Mouse (Mus musculus): Measurements from ENCODE around the gene Cbfb. TPM values are rescaled to one million over a fixed set of nuclear protein-coding genes. Genes with fewer than 3 reads are reported as not detected.
"Not testable (repeated sequence)": the region's sequence is repeated elsewhere in the genome, so short reads cannot be mapped to it uniquely, and the experiment has no call there.

The Cbfb gene
- polyA plus RNA-seq, 1 experiment from 2014 or later: 31.1 TPM

DNA sequence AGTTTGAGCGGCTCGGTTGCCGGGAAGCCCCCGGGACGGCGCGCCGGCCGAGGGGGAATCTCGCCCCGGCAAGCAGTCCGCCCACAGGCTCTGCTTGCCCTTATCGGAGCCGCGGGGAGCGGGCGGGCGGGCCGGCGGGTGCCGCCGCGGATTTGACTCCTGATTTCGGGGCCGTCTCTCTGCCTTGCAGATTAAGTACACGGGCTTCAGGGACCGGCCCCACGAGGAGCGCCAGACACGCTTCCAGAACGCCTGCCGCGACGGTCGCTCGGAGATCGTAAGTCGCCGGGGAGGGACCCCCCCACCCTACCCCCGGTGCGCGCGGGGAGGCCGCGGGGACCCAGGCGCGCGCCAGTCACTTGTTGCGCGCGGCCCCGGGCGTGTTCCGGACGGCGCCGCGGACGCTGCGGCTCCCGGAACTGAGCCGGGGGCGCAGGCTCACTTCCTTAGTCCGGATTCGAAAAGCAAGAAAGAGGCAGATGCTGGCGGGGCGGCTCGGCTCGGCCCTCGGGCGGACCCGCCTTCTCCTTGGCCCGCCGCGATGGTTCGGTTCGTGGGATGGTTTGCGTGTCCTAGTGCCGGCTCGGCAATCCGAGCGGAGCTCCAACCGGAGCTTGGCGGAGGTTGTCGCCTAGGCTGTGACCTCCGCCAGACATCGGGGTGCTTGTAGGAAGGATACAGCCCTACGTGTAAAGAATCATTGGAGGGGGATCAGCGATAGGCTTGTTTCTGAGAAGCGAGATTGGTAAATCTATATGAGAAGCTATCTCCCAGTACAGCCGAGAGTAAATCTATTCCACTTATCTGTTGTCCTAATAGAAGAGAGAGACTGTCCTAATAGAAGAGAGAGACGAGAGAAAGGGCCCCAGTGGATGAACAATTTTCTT, 885 bp downstream of the Cbfb start:
- WGBS: under 1% methylated on average over 91 of the region's 92 CpGs
- H3K9me3 ChIP-seq (ENCODE audit: control insufficient read depth, low read length): no peaks in the 10 kb centered on the region
- peak overlapping the region; percentile 83 for H3K4me3 ChIP-seq (ENCODE audit: low read depth, low read length)
- H3K4me2 ChIP-seq: peak overlapping the region; percentile 96
- peaks cover 3% of the 10 kb centered on the region; the same call in 1 of the 2 replicates for H3K36me3 ChIP-seq (ENCODE audit: control insufficient read depth, insufficient read depth, low read length)
- peak; percentile 48 for ATAC-seq (replicated peaks; ENCODE audit: low FRiP score)
- peaks cover 3% of the 10 kb centered on the region; the same call in 1 of the 2 replicates for H3K27me3 ChIP-seq (replicated peaks; ENCODE audit: control insufficient read depth, insufficient read depth, low read length)
- H3K27ac ChIP-seq (ENCODE audit: low read depth, low read length): peak overlapping the region; percentile 73
- peak; percentile 67 for DNase-seq (ENCODE audit: low spot score)
- H3K9ac ChIP-seq (ENCODE audit: low read depth, low read length): peak overlapping the region; percentile 87
- H3K4me1 ChIP-seq (replicated peaks; ENCODE audit: control insufficient read depth, insufficient read depth, low read length): peaks cover 4% of the 10 kb centered on the region; the same call in 1 of the 2 replicates

DNA sequence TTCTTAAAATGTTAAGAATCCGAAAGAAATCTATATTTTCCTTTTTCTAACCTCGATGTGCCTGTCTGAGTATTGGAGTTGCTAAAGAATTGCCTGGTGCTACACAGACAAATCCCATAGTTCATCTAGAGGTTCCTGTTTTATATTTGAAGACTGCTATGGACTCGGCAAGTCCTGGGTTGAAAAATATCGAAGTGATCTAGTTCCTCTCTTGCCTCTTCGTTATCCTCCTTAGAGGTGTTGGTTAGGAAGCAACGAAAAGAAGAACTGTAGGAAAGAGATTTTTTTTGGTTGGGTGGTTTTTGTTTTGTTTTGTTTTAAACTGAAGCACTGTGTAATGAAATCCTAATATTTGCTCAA, 1.5 kb downstream of the Cbfb start:
- peaks cover 3% of the 10 kb centered on the region; the same call in 1 of the 2 replicates for H3K27me3 ChIP-seq (replicated peaks; ENCODE audit: control insufficient read depth, insufficient read depth, low read length)
- DNase-seq (ENCODE audit: low spot score) (no peak), ATAC-seq (replicated peaks; ENCODE audit: low FRiP score) (no peak)
- H3K4me3 ChIP-seq (ENCODE audit: low read depth, low read length): peak overlapping the region; percentile 83
- H3K4me1 ChIP-seq (replicated peaks; ENCODE audit: control insufficient read depth, insufficient read depth, low read length): peaks cover 4% of the 10 kb centered on the region; the same call in 1 of the 2 replicates
- no peak overlapping the region for H3K27ac ChIP-seq (ENCODE audit: low read depth, low read length)
- peak overlapping the region; percentile 96 for H3K4me2 ChIP-seq
- peaks cover 5% of the 10 kb centered on the region; the same call in 1 of the 2 replicates for H3K36me3 ChIP-seq (ENCODE audit: control insufficient read depth, insufficient read depth, low read length)
- H3K9me3 ChIP-seq (ENCODE audit: control insufficient read depth, low read length): no peaks in the 10 kb centered on the region
- H3K9ac ChIP-seq (ENCODE audit: low read depth, low read length): no peak overlapping the region; the same call in 1 of the 2 replicates
- 19% methylated on average over 6 of the region's 6 CpGs for WGBS

DNA sequence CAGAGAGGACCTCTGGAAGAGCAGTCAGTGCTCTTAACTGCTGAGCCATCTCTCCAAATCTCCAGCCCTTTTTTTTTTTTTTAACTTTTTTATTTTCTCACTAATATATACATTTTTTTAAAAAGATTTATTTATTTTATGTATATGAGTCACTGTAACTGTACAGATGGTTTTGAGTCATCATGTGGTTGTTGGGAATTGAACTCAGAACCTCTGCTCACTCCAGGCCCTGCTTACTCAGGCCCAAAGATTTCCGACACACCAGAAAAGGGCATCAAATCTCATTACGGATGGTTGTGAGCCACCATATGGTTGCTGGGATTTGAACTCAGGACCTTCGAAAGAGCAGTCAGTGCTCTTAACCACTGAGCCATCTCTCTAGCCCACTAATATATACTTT, 4.8 kb downstream of the Cbfb start:
- DNase-seq (ENCODE audit: low spot score); H3K36me3 ChIP-seq (ENCODE audit: control insufficient read depth, insufficient read depth, low read length); H3K4me1 ChIP-seq (replicated peaks; ENCODE audit: control insufficient read depth, insufficient read depth, low read length); H3K9me3 ChIP-seq (ENCODE audit: control insufficient read depth, low read length); H3K27ac ChIP-seq (ENCODE audit: low read depth, low read length); H3K27me3 ChIP-seq (replicated peaks; ENCODE audit: control insufficient read depth, insufficient read depth, low read length); ATAC-seq (replicated peaks; ENCODE audit: low FRiP score); H3K9ac ChIP-seq (ENCODE audit: low read depth, low read length); H3K4me3 ChIP-seq (ENCODE audit: low read depth, low read length); H3K4me2 ChIP-seq: not testable (repeated sequence)
- 83% methylated on average over 3 of the region's 3 CpGs for WGBS

DNA sequence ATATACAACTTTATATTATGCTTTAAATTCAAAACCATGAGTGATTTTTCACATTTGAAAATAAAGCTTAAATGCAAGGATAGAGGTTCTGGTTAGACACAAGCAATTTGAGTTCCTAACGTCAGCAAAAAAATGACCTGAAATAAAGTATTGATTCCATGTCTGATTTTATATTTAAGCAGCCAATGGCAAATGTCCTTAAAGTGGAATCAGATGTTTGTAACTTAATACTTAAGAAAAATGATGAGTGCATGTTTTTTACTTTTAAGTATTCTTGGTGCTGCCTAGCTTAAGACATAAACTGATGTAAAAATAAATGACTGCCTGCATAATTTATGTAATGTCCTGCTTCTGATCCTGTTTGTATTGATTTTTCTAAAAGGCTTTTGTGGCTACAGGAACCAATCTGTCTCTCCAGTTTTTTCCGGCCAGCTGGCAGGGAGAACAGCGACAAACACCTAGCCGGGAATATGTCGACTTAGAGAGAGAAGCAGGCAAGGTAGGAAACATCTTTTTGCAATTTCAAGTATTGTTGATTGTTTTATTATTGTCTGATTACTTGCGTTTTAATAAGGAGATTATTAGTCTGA, 7.8 kb downstream of the Cbfb start:
- H3K36me3 ChIP-seq (ENCODE audit: control insufficient read depth, insufficient read depth, low read length): peaks cover 7% of the 10 kb centered on the region; the same call in 1 of the 2 replicates
- H3K27me3 ChIP-seq (replicated peaks; ENCODE audit: control insufficient read depth, insufficient read depth, low read length): no peaks in the 10 kb centered on the region
- no peak overlapping the region for H3K9ac ChIP-seq (ENCODE audit: low read depth, low read length)
- H3K9me3 ChIP-seq (ENCODE audit: control insufficient read depth, low read length): no peaks in the 10 kb centered on the region
- DNase-seq (ENCODE audit: low spot score) (no peak), ATAC-seq (replicated peaks; ENCODE audit: low FRiP score) (no peak)
- H3K4me2 ChIP-seq: no peak overlapping the region
- H3K27ac ChIP-seq (ENCODE audit: low read depth, low read length): no peak overlapping the region
- no peaks in the 10 kb centered on the region for H3K4me1 ChIP-seq (replicated peaks; ENCODE audit: control insufficient read depth, insufficient read depth, low read length)
- no peak overlapping the region for H3K4me3 ChIP-seq (ENCODE audit: low read depth, low read length)
- WGBS: 89% methylated on average over 6 of the region's 6 CpGs

DNA sequence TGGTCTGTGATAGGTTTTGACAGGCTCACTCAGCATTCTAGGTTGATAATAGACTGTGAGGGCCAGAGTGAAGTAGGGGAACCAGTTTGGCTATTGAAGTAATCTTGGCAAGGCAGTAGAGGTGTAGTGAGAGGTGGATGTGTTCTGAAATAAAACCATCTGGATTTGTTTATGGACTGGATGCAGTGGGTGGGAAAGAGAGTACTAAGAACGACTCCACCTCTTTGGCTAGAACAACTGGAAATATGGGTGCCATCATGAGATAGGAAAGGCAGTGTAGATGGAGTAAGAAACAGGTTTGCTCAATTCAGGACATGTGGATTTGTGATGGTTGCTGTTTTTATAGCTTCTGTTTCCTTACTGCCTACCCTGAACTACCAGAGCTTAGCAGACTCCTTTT, 11.7 kb downstream of the Cbfb start:
- Histone ChIP-seq H3K4me2 (no peak overlapping the region), H3K4me3 (ENCODE audit: low read depth, low read length) (no peak overlapping the region), H3K27me3 (replicated peaks; ENCODE audit: control insufficient read depth, insufficient read depth, low read length) (no peaks in the 10 kb centered on the region), H3K36me3 (ENCODE audit: control insufficient read depth, insufficient read depth, low read length) (peaks cover 3% of the 10 kb centered on the region; the same call in 1 of the 2 replicates), H3K9ac (ENCODE audit: low read depth, low read length) (no peak overlapping the region), H3K4me1 (replicated peaks; ENCODE audit: control insufficient read depth, insufficient read depth, low read length) (no peaks in the 10 kb centered on the region), H3K27ac (ENCODE audit: low read depth, low read length) (no peak overlapping the region), H3K9me3 (ENCODE audit: control insufficient read depth, low read length) (no peaks in the 10 kb centered on the region)
- no peak for DNase-seq (ENCODE audit: low spot score)
- 73% methylated on average over 1 of the region's 1 CpGs for WGBS
- no peak for ATAC-seq (replicated peaks; ENCODE audit: low FRiP score)

DNA sequence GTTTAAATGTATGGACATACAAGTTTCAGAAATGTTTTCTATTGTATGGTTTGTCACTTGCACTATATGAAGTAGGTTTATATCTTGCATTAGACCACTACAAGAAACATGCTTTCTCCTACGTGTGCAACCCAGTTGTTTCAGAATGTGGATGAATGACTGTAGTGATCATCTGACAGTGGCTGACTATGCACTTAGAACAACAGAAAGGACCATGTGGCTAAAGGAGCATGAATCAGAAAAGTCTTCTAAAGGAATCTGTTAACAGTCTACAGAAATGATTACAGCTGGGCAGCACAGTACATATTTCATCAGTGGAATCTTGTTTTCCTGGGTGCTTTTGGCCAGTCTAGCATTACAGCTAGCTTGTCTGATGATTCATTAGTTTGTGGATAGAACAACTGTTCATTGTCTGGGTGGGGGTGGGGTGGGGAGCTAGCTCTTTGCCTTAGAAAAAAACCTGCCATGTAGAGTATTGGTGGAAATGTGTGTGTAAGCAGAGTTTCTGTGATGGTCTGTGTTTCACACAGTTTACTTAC, 16.1 kb downstream of the Cbfb start:
- ATAC-seq (replicated peaks; ENCODE audit: low FRiP score) (no peak), DNase-seq (ENCODE audit: low spot score) (no peak)
- no peak overlapping the region for H3K4me3 ChIP-seq (ENCODE audit: low read depth, low read length)
- 72% methylated on average over 1 of the region's 1 CpGs for WGBS
- no peaks in the 10 kb centered on the region for H3K4me1 ChIP-seq (replicated peaks; ENCODE audit: control insufficient read depth, insufficient read depth, low read length)
- no peak overlapping the region for H3K27ac ChIP-seq (ENCODE audit: low read depth, low read length)
- no peak overlapping the region for H3K4me2 ChIP-seq
- no peaks in the 10 kb centered on the region for H3K9me3 ChIP-seq (ENCODE audit: control insufficient read depth, low read length)
- H3K27me3 ChIP-seq (replicated peaks; ENCODE audit: control insufficient read depth, insufficient read depth, low read length): no peaks in the 10 kb centered on the region
- H3K9ac ChIP-seq (ENCODE audit: low read depth, low read length): no peak overlapping the region
- H3K36me3 ChIP-seq (ENCODE audit: control insufficient read depth, insufficient read depth, low read length): peaks cover 3% of the 10 kb centered on the region; the same call in 1 of the 2 replicates

DNA sequence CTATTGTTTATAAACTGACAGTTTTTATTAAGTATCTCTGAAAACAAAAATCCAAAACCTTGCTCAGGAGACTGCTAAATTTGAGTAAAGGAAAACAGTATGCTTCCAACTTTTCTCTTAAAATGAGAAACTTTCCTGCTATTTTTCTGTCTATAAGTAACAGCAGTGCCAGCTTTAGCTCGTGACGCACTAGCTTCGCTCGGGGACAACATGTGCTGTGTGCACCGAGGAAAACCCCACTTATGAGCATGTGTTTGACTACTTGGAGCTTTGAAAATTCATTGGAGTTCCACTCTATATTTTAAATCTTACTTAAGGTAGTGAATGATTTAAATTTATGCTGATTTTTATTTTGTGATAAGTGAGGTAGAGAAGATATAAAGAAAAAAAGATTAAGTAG, 21.7 kb downstream of the Cbfb start:
- Histone ChIP-seq H3K36me3 (ENCODE audit: control insufficient read depth, insufficient read depth, low read length) (peaks cover 2% of the 10 kb centered on the region; the same call in 1 of the 2 replicates), H3K27me3 (replicated peaks; ENCODE audit: control insufficient read depth, insufficient read depth, low read length) (no peaks in the 10 kb centered on the region), H3K27ac (ENCODE audit: low read depth, low read length) (no peak overlapping the region), H3K9ac (ENCODE audit: low read depth, low read length) (no peak overlapping the region), H3K4me3 (ENCODE audit: low read depth, low read length) (no peak overlapping the region), H3K4me2 (no peak overlapping the region), H3K4me1 (replicated peaks; ENCODE audit: control insufficient read depth, insufficient read depth, low read length) (no peaks in the 10 kb centered on the region), H3K9me3 (ENCODE audit: control insufficient read depth, low read length) (no peaks in the 10 kb centered on the region)
- ATAC-seq (replicated peaks; ENCODE audit: low FRiP score): no peak
- DNase-seq (ENCODE audit: low spot score): no peak
- 92% methylated on average over 5 of the region's 5 CpGs for WGBS

DNA sequence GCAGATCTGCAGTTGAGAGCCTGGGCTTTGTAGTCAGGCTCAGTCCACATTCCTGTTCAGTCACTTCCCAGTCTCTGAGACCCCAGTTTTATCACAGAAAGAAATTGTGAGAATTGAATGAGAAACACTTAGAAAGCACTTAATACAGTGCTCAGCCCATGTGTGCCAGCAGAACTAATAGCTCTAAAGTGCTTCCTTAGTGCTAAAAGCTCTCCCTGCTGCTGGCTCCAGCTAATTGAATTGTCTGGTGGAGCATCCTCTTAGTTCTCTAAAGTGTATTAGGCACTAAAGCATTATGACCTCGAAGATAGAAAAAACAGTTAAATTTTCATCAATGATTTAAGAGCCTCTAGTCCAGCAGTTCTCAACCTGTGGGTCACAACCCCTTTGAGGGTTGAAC, 35.3 kb downstream of the Cbfb start:
- H3K27ac ChIP-seq (ENCODE audit: low read depth, low read length): no peak overlapping the region
- peaks cover 2% of the 10 kb centered on the region; the same call in 1 of the 2 replicates for H3K4me1 ChIP-seq (replicated peaks; ENCODE audit: control insufficient read depth, insufficient read depth, low read length)
- 78% methylated on average over 1 of the region's 1 CpGs for WGBS
- no peaks in the 10 kb centered on the region for H3K27me3 ChIP-seq (replicated peaks; ENCODE audit: control insufficient read depth, insufficient read depth, low read length)
- no peak overlapping the region for H3K9ac ChIP-seq (ENCODE audit: low read depth, low read length)
- H3K9me3 ChIP-seq (ENCODE audit: control insufficient read depth, low read length): no peaks in the 10 kb centered on the region
- no peaks in the 10 kb centered on the region; the same call in 1 of the 2 replicates for H3K36me3 ChIP-seq (ENCODE audit: control insufficient read depth, insufficient read depth, low read length)
- H3K4me2 ChIP-seq: no peak overlapping the region
- no peak for DNase-seq (ENCODE audit: low spot score)
- no peak overlapping the region for H3K4me3 ChIP-seq (ENCODE audit: low read depth, low read length)
- ATAC-seq (replicated peaks; ENCODE audit: low FRiP score): no peak
